In the genomic region with DNA sequence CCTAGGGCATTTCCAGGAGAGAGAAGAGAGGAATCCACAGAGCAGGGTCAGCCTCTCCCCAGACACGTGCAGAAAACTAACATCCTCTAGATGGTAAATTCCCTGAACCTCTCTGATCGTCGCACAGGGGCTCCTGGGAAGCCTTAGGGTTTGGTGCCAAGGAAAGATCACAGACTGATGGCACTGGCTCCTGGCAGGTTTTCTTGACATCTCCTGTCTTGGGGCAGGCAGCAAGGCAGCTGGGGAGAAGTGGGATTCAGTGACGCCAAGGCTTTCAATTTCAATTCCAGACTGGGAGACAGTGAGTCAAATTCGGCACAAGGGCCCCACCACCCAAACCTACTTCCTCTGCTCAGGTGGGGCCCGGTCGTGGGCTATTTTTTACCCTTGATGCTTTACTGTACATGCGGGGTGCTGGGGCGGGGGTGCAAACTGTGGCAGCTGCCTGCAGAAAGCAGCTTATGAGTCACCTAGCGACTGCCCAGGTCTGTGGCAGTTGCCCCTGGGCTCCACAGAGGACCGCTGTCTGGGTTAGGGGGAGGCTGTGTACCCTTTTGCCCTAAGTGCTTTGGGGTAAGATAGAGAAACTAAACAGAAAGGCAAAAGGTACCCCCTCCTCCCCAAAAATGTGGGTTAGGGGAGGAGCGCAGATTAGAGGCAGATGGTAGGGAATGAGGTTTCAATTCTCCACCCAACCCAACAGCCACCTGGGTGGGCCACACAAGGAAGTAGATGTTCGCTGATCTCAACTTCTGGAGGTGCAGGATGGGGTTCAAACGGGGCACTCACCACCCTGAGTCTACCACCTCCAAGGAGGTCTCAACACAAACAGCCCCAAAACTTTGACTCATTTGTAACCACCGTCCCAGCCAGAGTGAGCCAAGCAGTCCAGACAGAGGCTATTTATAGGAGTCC, we compare ENCODE assay signal across 8 mouse cellular contexts. TPM values are rescaled to one million over a fixed set of nuclear protein-coding genes. Genes with fewer than 3 reads are reported as not detected.
DNase-seq lines count a peak whose midpoint lies in the region; ATAC-seq and TF ChIP-seq lines count a peak whose summit lies in the region.

No protein-coding gene starts in this region.

- no peaks in the 10 kb centered on the region for H3K27me3 ChIP-seq in liver, adult 2 months (ENCODE audit: control insufficient read depth, insufficient read depth, low read length)
- H3K27me3 ChIP-seq in hindbrain, embryonic 13.5 days = no peaks in the 10 kb centered on the region
- 0 out of 2 replicates have a peak, but pooled peaks cover 3% of the 10 kb centered on the region for H3K27me3 ChIP-seq in midbrain, embryonic 13.5 days

- no peaks in the 10 kb centered on the region for H3K9me3 ChIP-seq in hindbrain, embryonic 13.5 days
- H3K9me3 ChIP-seq in midbrain, embryonic 13.5 days = no peaks in the 10 kb centered on the region

- H3K27ac ChIP-seq in liver, adult 2 months (replicated peaks; ENCODE audit: insufficient read depth, low read depth, low read length) = no peak overlapping the region
- H3K27ac ChIP-seq in brown adipose tissue, adult 24 weeks (replicated peaks; ENCODE audit: low read depth, low read length) = peak overlapping the region; percentile 99
- peak overlapping the region; percentile 86 for H3K27ac ChIP-seq in hindbrain, embryonic 13.5 days
- H3K27ac ChIP-seq in midbrain, embryonic 13.5 days = peak overlapping the region; percentile 91; the same call in 1 of the 2 replicates

- WGBS in liver, adult 2 months = 28% methylated on average over 15 of the region's 15 CpGs
- WGBS in hindbrain, embryonic 13.5 days = 12% methylated on average over 15 of the region's 15 CpGs
- WGBS in midbrain, embryonic 13.5 days = 16% methylated on average over 15 of the region's 15 CpGs

- TF ChIP-seq POLR2A in liver, adult 2 months (IDR thresholded peaks at IDR 0.05; ENCODE audit: extremely low read depth, insufficient read depth, low read length) = no peak

- no peak for ATAC-seq in hindbrain, embryonic 13.5 days (ENCODE audit: low FRiP score)
- no peak; the same call in 1 of the 2 replicates for ATAC-seq in midbrain, embryonic 13.5 days

- no peaks in the 10 kb centered on the region for H3K79me2 ChIP-seq in liver, adult 2 months (ENCODE audit: control insufficient read depth, insufficient read depth, low read length)

- no peak for TF ChIP-seq CTCF in liver, adult 2 months (IDR thresholded peaks at IDR 0.05; ENCODE audit: low read depth, low read length)

- H3K4me1 ChIP-seq in liver, adult 2 months (ENCODE audit: control insufficient read depth, insufficient read depth, low read length) = no peaks in the 10 kb centered on the region
- peaks cover 2% of the 10 kb centered on the region; the same call in 1 of the 2 replicates for H3K4me1 ChIP-seq in brown adipose tissue, adult 24 weeks (ENCODE audit: control insufficient read depth, insufficient read depth, insufficient read length, low read length)
- H3K4me1 ChIP-seq in hindbrain, embryonic 13.5 days (replicated peaks) = peaks cover 66% of the 10 kb centered on the region
- H3K4me1 ChIP-seq in midbrain, embryonic 13.5 days (replicated peaks) = peaks cover 64% of the 10 kb centered on the region

- no peak overlapping the region; the same call in 1 of the 2 replicates for H3K9ac ChIP-seq in liver, adult 2 months (ENCODE audit: low read depth, low read length)
- peak overlapping the region; percentile 98 for H3K9ac ChIP-seq in hindbrain, embryonic 13.5 days
- H3K9ac ChIP-seq in midbrain, embryonic 13.5 days (replicated peaks) = peak overlapping the region; percentile 99

- peak overlapping the region; percentile 91 for H3K4me2 ChIP-seq in hindbrain, embryonic 13.5 days
- H3K4me2 ChIP-seq in midbrain, embryonic 13.5 days (replicated peaks) = peak overlapping the region; percentile 76

- DNase-seq in liver, adult 2 months (ENCODE audit: extremely low read depth, low read depth, low spot score) = no peak
- no peak for DNase-seq in liver
- no peak for DNase-seq in adrenal gland, postnatal 25 days
- DNase-seq in layer of hippocampus, adult 9-10 months (ENCODE audit: low spot score) = no peak
- DNase-seq in spleen, postnatal 4 days (ENCODE audit: low spot score in 2 of 2) = no peak

- no peaks in the 10 kb centered on the region for H3K36me3 ChIP-seq in liver, adult 2 months (ENCODE audit: control insufficient read depth, insufficient read depth, low read length)
- no peaks in the 10 kb centered on the region for H3K36me3 ChIP-seq in hindbrain, embryonic 13.5 days
- no peaks in the 10 kb centered on the region for H3K36me3 ChIP-seq in midbrain, embryonic 13.5 days

- H3K4me3 ChIP-seq in liver, adult 2 months (ENCODE audit: insufficient read depth, low read depth, low read length) = peak overlapping the region; percentile 59
- H3K4me3 ChIP-seq in brown adipose tissue, adult 24 weeks (ENCODE audit: insufficient read depth, low read depth, low read length) = peak overlapping the region; percentile 92
- H3K4me3 ChIP-seq in hindbrain, embryonic 13.5 days = peak overlapping the region; percentile 73
- H3K4me3 ChIP-seq in midbrain, embryonic 13.5 days (replicated peaks) = peak overlapping the region; percentile 97

RNA-seq across cellular contexts. Expression of a gene that starts 1.6 kb away (rescaled TPM):
- 0.28 and 0.60 TPM in 2 replicates for total RNA-seq in liver, adult 2 months (2014; rRNA removed)
- polyA plus RNA-seq in liver, adult 2 months (2012; rRNA removed) = 1.8 and 4.1 TPM in 2 replicates
- 108 and 141 TPM in 2 replicates for polyA plus RNA-seq in brown adipose tissue, adult 24 weeks (2012; ENCODE audit: insufficient read depth, insufficient read length, missing spikeins)
- 4.7 and 5.2 TPM in 2 replicates for polyA plus RNA-seq in hindbrain, embryonic 13.5 days (2015; fragmentation: Nextera tagmentation; extraction: Ambion mirVana)
- 3.9 and 4.7 TPM in 2 replicates for polyA plus RNA-seq in midbrain, embryonic 13.5 days (2015; fragmentation: Nextera tagmentation; extraction: Ambion mirVana)
- total RNA-seq in adrenal gland, postnatal 25 days (2021) = 34.2 and 78.1 TPM in 2 replicates

RNA-seq across cellular contexts. Expression of a gene that starts 56.0 kb away (rescaled TPM):
- total RNA-seq in liver, adult 2 months (2014; rRNA removed) = 8.1 and 10.8 TPM in 2 replicates
- 9.2 and 13.2 TPM in 2 replicates for polyA plus RNA-seq in liver, adult 2 months (2012; rRNA removed)
- 1.6 TPM in 1 of 2 replicates, not detected in the other for polyA plus RNA-seq in brown adipose tissue, adult 24 weeks (2012; ENCODE audit: insufficient read depth, insufficient read length, missing spikeins)
- 0.16 and 0.29 TPM in 2 replicates for polyA plus RNA-seq in hindbrain, embryonic 13.5 days (2015; fragmentation: Nextera tagmentation; extraction: Ambion mirVana)
- polyA plus RNA-seq in midbrain, embryonic 13.5 days (2015; fragmentation: Nextera tagmentation; extraction: Ambion mirVana) = 0.27 and 0.50 TPM in 2 replicates
- 2.6 and 3.5 TPM in 2 replicates for total RNA-seq in adrenal gland, postnatal 25 days (2021)

Comparison
In these comparisons a context has a peak if more than half of its experiments do, and no peak if none do; other contexts are left out.
1. RNA of a gene that starts 1.6 kb away (polyA plus RNA-seq): 108 to 141 TPM in brown adipose tissue, adult 24 weeks; 3.9 to 4.7 TPM in midbrain, embryonic 13.5 days, 4.7 to 5.2 TPM in hindbrain, embryonic 13.5 days and 1.8 to 4.1 TPM in liver, adult 2 months; every median in the first group is over 10 times any median in the second.
2. Peak in every context shown above with its lines, with median percentiles within 50 percentile points of each other: H3K4me3 ChIP-seq.